Mouse (Mus musculus): ENCODE data around the gene Noxred1. TPM values are rescaled to one million over a fixed set of nuclear protein-coding genes. Genes with fewer than 3 reads are reported as not detected.
"Not testable (repeated sequence)": the region's sequence is repeated elsewhere in the genome, so short reads cannot be mapped to it uniquely, and the experiment has no call there.

Gene Noxred1
- polyA plus RNA-seq, 1 experiment from 2014 or later = 0.58 TPM

- TF ChIP-seq CTCF (IDR thresholded peaks at IDR 0.05; ENCODE audit: low read depth) = no peak
- Histone ChIP-seq H3K27me3 (ENCODE audit: insufficient read depth, low read length) (no peaks in the 10 kb centered on the region), H3K4me1 (ENCODE audit: insufficient read depth) (no peaks in the 10 kb centered on the region), H3K36me3 (ENCODE audit: insufficient read depth) (no peaks in the 10 kb centered on the region), H3K4me2 (no peak overlapping the region), H3K9me3 (ENCODE audit: low read depth, low read length) (no peaks in the 10 kb centered on the region), H3K27ac (ENCODE audit: low read depth) (no peak overlapping the region), H3K9ac (no peak overlapping the region), H3K4me3 (ENCODE audit: low read depth, low read length) (no peak overlapping the region)
- ATAC-seq (ENCODE audit: insufficient read depth) = no peak
- no peak for DNase-seq
- WGBS = 39% methylated on average over 2 of the region's 2 CpGs
Measured at GRCm38 (mm10) chr12:87212844-87213606, 25.5 kb downstream of the Noxred1 start.

DNA sequence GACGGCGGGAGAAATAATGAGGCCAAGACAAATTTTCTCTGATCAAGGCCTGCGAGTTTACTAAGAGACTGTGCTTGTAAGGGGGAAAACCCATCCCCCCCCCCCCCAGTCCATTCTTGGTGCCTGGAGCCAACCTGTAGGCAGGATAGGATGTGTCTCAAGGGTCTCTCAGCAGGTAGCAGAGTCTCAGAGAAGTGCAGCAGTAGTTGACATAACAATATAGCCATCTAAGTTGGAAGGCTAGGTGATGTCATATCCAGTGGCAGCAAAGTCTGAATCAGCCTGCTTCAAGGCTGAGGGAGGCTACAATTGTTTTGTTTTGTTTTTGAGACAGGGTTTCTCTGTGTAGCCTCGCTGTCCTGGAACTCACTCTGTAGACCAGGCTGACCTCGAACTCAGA is 32.7 kb downstream of the Noxred1 start:
- 90% methylated on average over 5 of the region's 5 CpGs for WGBS
- H3K4me1 ChIP-seq (ENCODE audit: insufficient read depth); H3K9me3 ChIP-seq (ENCODE audit: low read depth, low read length); H3K27me3 ChIP-seq (ENCODE audit: insufficient read depth, low read length); DNase-seq; H3K36me3 ChIP-seq (ENCODE audit: insufficient read depth); H3K27ac ChIP-seq (ENCODE audit: low read depth); H3K4me3 ChIP-seq (ENCODE audit: low read depth, low read length); H3K9ac ChIP-seq; H3K4me2 ChIP-seq; ATAC-seq (ENCODE audit: insufficient read depth): not testable (repeated sequence)

DNA sequence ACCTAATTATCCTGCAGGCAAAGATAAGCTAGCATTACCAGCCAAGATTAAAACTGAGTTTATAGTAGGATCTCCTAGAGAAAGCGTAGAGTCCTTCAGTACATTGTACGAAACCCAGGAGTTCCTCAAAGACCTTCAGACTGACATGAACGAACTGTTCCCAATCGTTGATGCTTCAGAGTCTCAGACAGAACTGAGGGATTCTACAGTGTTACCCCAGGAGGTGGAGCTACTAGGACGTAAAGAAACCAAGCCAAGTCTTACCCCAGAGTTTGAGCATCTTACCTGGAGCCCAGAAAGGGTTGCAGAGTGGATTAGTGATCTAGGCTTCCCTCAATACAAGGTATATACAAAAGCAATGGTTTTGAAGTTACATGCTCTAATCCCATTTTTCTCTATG is 36.8 kb downstream of the Noxred1 start:
- TF ChIP-seq CTCF (IDR thresholded peaks at IDR 0.05; ENCODE audit: low read depth) = no peak
- no peaks in the 10 kb centered on the region for H3K36me3 ChIP-seq (ENCODE audit: insufficient read depth)
- no peak overlapping the region for H3K4me3 ChIP-seq (ENCODE audit: low read depth, low read length)
- H3K9ac ChIP-seq = no peak overlapping the region
- H3K9me3 ChIP-seq (ENCODE audit: low read depth, low read length) = no peaks in the 10 kb centered on the region
- 59% methylated on average over 5 of the region's 5 CpGs for WGBS
- DNase-seq = no peak
- H3K27me3 ChIP-seq (ENCODE audit: insufficient read depth, low read length) = no peaks in the 10 kb centered on the region
- H3K4me1 ChIP-seq (ENCODE audit: insufficient read depth) = no peaks in the 10 kb centered on the region
- no peak overlapping the region for H3K27ac ChIP-seq (ENCODE audit: low read depth)
- H3K4me2 ChIP-seq = no peak overlapping the region
- ATAC-seq (ENCODE audit: insufficient read depth) = no peak

- Histone ChIP-seq H3K36me3 (ENCODE audit: insufficient read depth) (no peaks in the 10 kb centered on the region), H3K4me1 (ENCODE audit: insufficient read depth) (no peaks in the 10 kb centered on the region), H3K27ac (ENCODE audit: low read depth) (peak within 1 kb of the TSS; percentile 76), H3K9me3 (ENCODE audit: low read depth, low read length) (no peaks in the 10 kb centered on the region), H3K4me2 (peak within 1 kb of the TSS; percentile 87), H3K27me3 (ENCODE audit: insufficient read depth, low read length) (no peaks in the 10 kb centered on the region), H3K4me3 (ENCODE audit: low read depth, low read length) (peak within 1 kb of the TSS; percentile 85), H3K9ac (peak within 1 kb of the TSS; percentile 87)
- DNase-seq (peak; percentile 91), ATAC-seq (ENCODE audit: insufficient read depth) (peak; percentile 97)
- TF ChIP-seq CTCF (IDR thresholded peaks at IDR 0.05; ENCODE audit: low read depth) = no peak
- WGBS = under 1% methylated on average over 70 of the region's 70 CpGs
Measured at GRCm38 (mm10) chr12:87199973-87200586, 38.5 kb downstream of the Noxred1 start, which contains the start of gene Tmed8. Gene Tmed8 (minus strand): TSS chr12:87200454.

DNA sequence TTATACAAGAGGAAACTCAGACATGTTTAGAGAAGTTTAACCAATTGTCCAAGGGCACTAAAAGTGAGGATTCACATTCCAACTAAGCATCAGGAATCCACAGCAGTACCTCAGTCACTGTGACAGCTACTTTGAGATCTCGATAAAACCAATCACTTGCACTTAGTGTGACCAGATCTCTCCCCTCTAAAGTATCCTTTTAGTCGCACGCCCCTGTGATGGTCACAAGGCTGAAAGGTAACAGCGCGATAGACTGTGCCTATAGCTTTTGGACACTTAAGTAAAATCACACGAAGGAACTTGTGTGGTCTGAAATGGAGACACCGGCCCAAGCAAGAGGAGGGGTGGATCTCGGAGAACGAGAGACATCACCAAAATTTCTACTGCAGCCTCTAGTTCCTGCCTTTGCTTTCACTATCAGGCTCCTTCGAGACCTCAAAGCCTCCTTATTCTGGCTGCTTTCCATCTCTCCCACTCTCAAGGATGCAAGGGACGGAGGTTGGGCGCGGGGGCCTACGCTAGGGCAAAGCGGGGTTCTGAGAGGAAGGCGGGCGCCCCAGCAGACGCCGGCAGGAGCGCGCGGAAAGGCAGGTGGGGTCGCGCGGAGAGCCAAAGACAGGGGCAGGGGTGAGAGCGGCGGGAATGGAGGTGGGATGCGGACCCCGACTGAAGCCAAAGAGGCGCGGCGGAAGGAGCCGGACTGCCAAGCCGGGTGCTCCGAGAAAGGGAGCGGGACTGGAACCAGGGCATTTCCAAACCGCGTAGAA is 39.1 kb downstream of the Noxred1 start, which contains the start of gene Samd15:
Gene Samd15, plus strand, starts transcription at position 518 of the 767 bp plus-strand sequence.
- DNase-seq (peak; percentile 71), ATAC-seq (ENCODE audit: insufficient read depth) (peak; percentile 67)
- Histone ChIP-seq H3K9ac (peak within 1 kb of the TSS; percentile 87), H3K4me3 (ENCODE audit: low read depth, low read length) (peak within 1 kb of the TSS; percentile 85), H3K36me3 (ENCODE audit: insufficient read depth) (no peaks in the 10 kb centered on the region), H3K27me3 (ENCODE audit: insufficient read depth, low read length) (no peaks in the 10 kb centered on the region), H3K4me1 (ENCODE audit: insufficient read depth) (no peaks in the 10 kb centered on the region), H3K27ac (ENCODE audit: low read depth) (peak within 1 kb of the TSS; percentile 76), H3K4me2 (peak within 1 kb of the TSS; percentile 87), H3K9me3 (ENCODE audit: low read depth, low read length) (no peaks in the 10 kb centered on the region)
- TF ChIP-seq CTCF (IDR thresholded peaks at IDR 0.05; ENCODE audit: low read depth) = no peak
- WGBS = under 1% methylated on average over 38 of the region's 38 CpGs

- Histone ChIP-seq H3K4me1 (ENCODE audit: insufficient read depth) (no peaks in the 10 kb centered on the region), H3K4me3 (ENCODE audit: low read depth, low read length) (peak overlapping the region; percentile 85), H3K9ac (peak overlapping the region; percentile 87; the same call in 1 of the 2 replicates), H3K9me3 (ENCODE audit: low read depth, low read length) (no peaks in the 10 kb centered on the region), H3K36me3 (ENCODE audit: insufficient read depth) (no peaks in the 10 kb centered on the region), H3K27ac (ENCODE audit: low read depth) (no peak overlapping the region), H3K27me3 (ENCODE audit: insufficient read depth, low read length) (no peaks in the 10 kb centered on the region), H3K4me2 (peak overlapping the region; percentile 87)
- DNase-seq (no peak), ATAC-seq (ENCODE audit: insufficient read depth) (no peak)
- WGBS = 56% methylated on average over 6 of the region's 6 CpGs
- TF ChIP-seq CTCF (IDR thresholded peaks at IDR 0.05; ENCODE audit: low read depth) = no peak
Measured at GRCm38 (mm10) chr12:87198792-87199191, 39.7 kb downstream of the Noxred1 start.

- Histone ChIP-seq H3K4me3 (ENCODE audit: low read depth, low read length) (no peak overlapping the region), H3K9ac (no peak overlapping the region), H3K4me1 (ENCODE audit: insufficient read depth) (no peaks in the 10 kb centered on the region), H3K9me3 (ENCODE audit: low read depth, low read length) (no peaks in the 10 kb centered on the region), H3K36me3 (ENCODE audit: insufficient read depth) (no peaks in the 10 kb centered on the region), H3K4me2 (no peak overlapping the region), H3K27ac (ENCODE audit: low read depth) (no peak overlapping the region), H3K27me3 (ENCODE audit: insufficient read depth, low read length) (no peaks in the 10 kb centered on the region)
- TF ChIP-seq CTCF (IDR thresholded peaks at IDR 0.05; ENCODE audit: low read depth) = no peak
- DNase-seq = no peak
- ATAC-seq (ENCODE audit: insufficient read depth) = no peak
Measured at GRCm38 (mm10) chr12:87196310-87196709, 42.2 kb downstream of the Noxred1 start.

All from lung, embryonic 14.5 days (tissue).